Mouse (Mus musculus) thymus, adult 2 months (tissue): ENCODE measurements around the gene Fam189a1. TPM values are rescaled to one million over a fixed set of nuclear protein-coding genes. Genes with fewer than 3 reads are reported as not detected.

Experiments
- DNase-seq: peaks from one replicate; pipeline ENCODE4 v3.0.0; 2021
- H3K27ac ChIP-seq: fragments of 200-500 bp; 2 replicates; pipeline ENCODE4 v1.5.1; 2012; ENCODE audit warnings: low read length, control low read depth; ENCODE audit not compliant: control insufficient read depth, insufficient read depth
- H3K27me3 ChIP-seq: fragments of 200-500 bp; 2 replicates; pipeline ENCODE4 v1.6.1; 2012; ENCODE audit warnings: mild to moderate bottlenecking, low read length, moderate library complexity, mixed read lengths; ENCODE audit not compliant: control insufficient read depth, insufficient read depth
- H3K36me3 ChIP-seq: fragments of 200-500 bp; 2 replicates; pipeline ENCODE4 v1.6.1; 2012; ENCODE audit warnings: mild to moderate bottlenecking, low read length, moderate library complexity; ENCODE audit not compliant: control insufficient read depth, insufficient read depth
- H3K4me1 ChIP-seq: fragments of 200-500 bp; replicated peaks from 2 replicates; pipeline ENCODE4 v1.6.1; 2012; ENCODE audit warnings: low read length; ENCODE audit not compliant: control insufficient read depth, insufficient read depth
- H3K4me3 ChIP-seq: fragments of 200-500 bp; 2 replicates; pipeline ENCODE4 v1.5.1; 2012; ENCODE audit warnings: mild to moderate bottlenecking, low read length, control low read depth, moderate library complexity; ENCODE audit not compliant: control insufficient read depth, insufficient read depth
- CTCF ChIP-seq: fragments of 200-500 bp; IDR thresholded peaks from 2 replicates; pipeline ENCODE4 v1.5.1; 2012; ENCODE audit warnings: mild to moderate bottlenecking, control low read depth, low read length, moderate library complexity, borderline replicate concordance; ENCODE audit not compliant: control insufficient read depth, poor library complexity, insufficient read depth; ENCODE audit errors: extremely low read depth
- POLR2A ChIP-seq: fragments of 200-500 bp; IDR thresholded peaks from 2 replicates; pipeline ENCODE4 v1.6.1; 2012; ENCODE audit warnings: mild to moderate bottlenecking, low read length, control low read depth, moderate library complexity; ENCODE audit not compliant: control insufficient read depth, poor library complexity, insufficient read depth; ENCODE audit errors: extremely low read depth
- WGBS: fragments of 180-500 bp; shearing (Covaris S2); methylation state at CpG from one replicate; pipeline ENCODE4 v1.1.7; 2018; 5-methylcytosine and 5-hydroxymethylcytosine counted together
- polyA plus RNA-seq: library from polyadenylated mRNA; depleted of rRNA; stranded (reverse); fragments of >200 nt; gene quantifications from 2 replicates; pipeline ENCODE4 v1.2.3, GENCODE M21; 2012

The Fam189a1 gene
- polyA plus RNA-seq, 1 experiment, result 1.9 TPM

DNA sequence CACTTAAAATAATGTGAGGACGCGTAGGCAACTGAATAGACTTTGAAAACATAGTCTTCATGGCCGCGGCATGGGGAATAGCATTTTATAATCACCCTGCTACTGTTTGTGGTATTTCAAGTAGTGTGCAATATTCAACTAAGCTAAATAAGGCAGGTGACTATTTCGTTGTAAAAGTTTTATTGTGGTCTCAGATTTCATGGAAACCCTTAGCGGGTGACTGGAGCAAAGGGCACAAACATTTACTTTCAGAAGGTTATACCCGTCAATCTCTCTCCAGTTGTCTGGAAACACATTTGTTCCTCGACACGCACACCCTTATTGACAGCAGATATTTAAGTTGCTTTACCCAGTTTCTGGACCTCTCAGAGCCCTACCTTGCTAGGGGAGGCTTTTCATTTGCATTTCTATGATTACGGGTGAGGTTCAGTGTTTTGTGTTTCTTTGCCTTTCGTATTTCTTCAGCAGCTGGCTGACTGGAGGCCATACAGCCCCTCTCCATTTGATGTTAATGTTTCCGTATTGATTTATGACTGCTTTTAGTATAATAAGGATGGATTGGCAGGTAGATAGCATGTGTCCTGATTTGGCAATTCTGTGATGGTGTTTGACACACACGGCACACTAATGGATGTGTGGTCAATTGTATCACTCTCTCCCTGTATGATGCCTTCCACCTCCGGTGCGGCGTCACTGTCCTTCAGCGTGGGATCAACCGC lies 107.0 kb downstream of the Fam189a1 start:
- WGBS, result 96% methylated on average over 18 of the region's 18 CpGs
- no peaks in the 10 kb centered on the region for H3K4me1 ChIP-seq

DNA sequence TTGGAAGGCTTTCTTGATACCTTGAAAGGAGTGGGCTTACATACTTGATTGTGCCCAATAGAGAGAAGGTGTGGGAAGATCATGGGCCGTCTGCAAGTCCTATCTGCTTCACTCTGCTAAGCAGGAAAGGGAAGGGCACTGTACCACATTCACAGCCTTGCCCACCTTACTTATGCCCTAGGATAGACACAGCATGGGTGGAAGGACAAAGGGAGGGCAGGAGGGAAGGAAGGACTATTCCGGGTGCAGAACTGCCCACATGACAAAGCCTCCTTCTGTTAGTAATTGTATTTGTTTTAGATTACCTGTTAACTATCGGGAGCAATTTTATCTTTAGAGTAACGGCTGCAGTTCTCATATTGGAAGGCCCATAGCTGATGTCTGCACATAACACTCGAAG lies 108.7 kb downstream of the Fam189a1 start:
- 88% methylated on average over 5 of the region's 5 CpGs for WGBS
- no peak for DNase-seq
- no peak overlapping the region for H3K27ac ChIP-seq
- H3K36me3 ChIP-seq, result no peaks in the 10 kb centered on the region
- TF ChIP-seq CTCF, result no peak
- no peak for TF ChIP-seq POLR2A
- no peaks in the 10 kb centered on the region for H3K27me3 ChIP-seq
- no peak overlapping the region for H3K4me3 ChIP-seq
- no peaks in the 10 kb centered on the region for H3K4me1 ChIP-seq

More for the DNA sequence above, 107.0 kb downstream of the Fam189a1 start:
- no peak overlapping the region for H3K4me3 ChIP-seq
- H3K36me3 ChIP-seq, result no peaks in the 10 kb centered on the region
- no peak for TF ChIP-seq CTCF
- no peak for TF ChIP-seq POLR2A
- H3K27ac ChIP-seq, result no peak overlapping the region
- DNase-seq, result no peak
- no peaks in the 10 kb centered on the region for H3K27me3 ChIP-seq

DNA sequence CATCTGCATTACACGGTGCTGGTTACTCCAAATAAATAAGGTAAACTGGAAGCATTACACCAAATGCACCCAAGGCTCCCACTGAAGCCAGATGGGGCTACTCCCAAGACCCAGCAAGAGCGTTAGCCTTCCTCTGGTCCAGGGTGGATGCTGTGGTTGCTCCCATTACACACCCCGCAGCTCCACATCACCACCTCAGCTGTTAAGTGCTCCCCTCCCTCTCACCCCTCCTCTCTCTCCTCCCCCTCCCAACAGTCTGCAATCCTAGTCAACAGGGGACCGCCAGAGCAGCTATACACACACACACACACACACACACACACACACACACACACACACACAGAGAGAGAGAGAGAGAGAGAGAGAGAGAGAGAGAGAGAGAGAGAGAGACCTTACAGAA lies 109.7 kb downstream of the Fam189a1 start:
- Histone ChIP-seq H3K27ac (no peak overlapping the region), H3K4me1 (no peaks in the 10 kb centered on the region), H3K4me3 (no peak overlapping the region), H3K36me3 (no peaks in the 10 kb centered on the region), H3K27me3 (no peaks in the 10 kb centered on the region)
- 83% methylated on average over 3 of the region's 4 CpGs for WGBS
- TF ChIP-seq POLR2A (no peak), CTCF (no peak)
- no peak for DNase-seq

DNA sequence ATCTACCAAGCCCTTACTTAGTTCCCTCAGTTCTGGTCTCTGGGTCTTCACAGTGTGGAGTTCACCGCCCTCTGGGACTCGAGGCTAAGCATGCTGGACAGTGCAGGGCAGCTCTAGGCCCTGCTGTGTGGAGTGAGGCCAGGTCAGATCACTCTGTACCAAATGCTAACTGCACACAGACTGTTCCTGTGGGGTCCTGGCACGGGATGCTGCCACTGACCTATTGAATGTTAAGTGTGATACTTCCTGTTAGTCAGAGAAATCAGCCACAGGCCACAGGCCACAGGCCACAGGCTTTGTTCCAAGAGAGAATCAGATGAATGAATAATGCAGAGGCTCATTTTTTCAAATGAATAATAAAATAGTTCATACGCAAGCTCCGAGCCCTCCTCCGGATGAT lies 112.1 kb downstream of the Fam189a1 start:
- Histone ChIP-seq H3K4me3 (no peak overlapping the region), H3K4me1 (no peaks in the 10 kb centered on the region), H3K27me3 (no peaks in the 10 kb centered on the region), H3K27ac (no peak overlapping the region), H3K36me3 (no peaks in the 10 kb centered on the region)
- WGBS, result 57% methylated on average over 6 of the region's 6 CpGs
- DNase-seq, result no peak
- TF ChIP-seq CTCF (no peak), POLR2A (no peak)

DNA sequence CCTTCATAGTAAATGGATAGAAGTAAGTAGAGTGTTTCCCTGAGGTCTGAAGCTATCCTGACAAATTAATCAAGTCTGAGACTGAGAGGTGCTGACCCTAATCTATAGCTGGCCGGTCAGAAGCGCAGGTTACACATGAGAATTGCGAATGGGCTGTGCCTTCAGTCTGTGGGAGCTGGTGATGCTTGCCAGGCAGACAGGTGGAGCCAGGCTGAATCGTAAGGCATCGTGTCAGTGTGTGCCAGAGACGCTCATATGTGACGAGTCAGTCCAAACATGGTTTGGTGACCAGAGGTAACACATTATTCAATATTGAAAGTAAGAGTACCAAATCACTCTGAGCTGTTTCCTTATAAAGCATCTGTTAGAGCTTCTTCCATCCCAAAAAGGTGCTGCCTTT lies 115.3 kb downstream of the Fam189a1 start:
- no peak for DNase-seq
- Histone ChIP-seq H3K36me3 (no peaks in the 10 kb centered on the region), H3K4me3 (no peak overlapping the region), H3K27ac (no peak overlapping the region), H3K4me1 (no peaks in the 10 kb centered on the region), H3K27me3 (no peaks in the 10 kb centered on the region)
- 99% methylated on average over 7 of the region's 7 CpGs for WGBS
- TF ChIP-seq POLR2A, result no peak
- no peak for TF ChIP-seq CTCF

DNA sequence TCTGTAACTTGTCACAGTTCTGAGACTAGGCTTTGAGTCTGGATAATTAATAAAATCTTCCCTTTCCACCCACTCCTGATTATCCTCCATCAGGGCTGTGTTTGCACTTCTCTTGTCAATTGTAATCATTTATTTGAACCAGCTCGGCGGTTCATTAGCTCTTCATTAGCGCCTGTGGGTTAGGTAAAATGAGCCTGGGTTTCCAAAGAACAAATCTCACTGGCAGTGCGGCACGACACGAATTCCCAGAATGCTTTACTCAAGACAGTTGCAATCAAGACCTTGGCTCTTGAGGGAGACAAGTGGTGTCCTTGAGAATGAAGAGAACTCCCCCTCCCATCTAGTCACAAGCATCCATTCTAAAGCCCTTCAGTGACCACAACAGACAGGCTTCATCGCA lies 124.6 kb downstream of the Fam189a1 start:
- H3K4me3 ChIP-seq, result no peak overlapping the region
- 93% methylated on average over 7 of the region's 7 CpGs for WGBS
- no peak for TF ChIP-seq CTCF
- TF ChIP-seq POLR2A, result no peak
- no peak overlapping the region for H3K27ac ChIP-seq
- no peaks in the 10 kb centered on the region for H3K4me1 ChIP-seq
- no peaks in the 10 kb centered on the region for H3K36me3 ChIP-seq
- no peaks in the 10 kb centered on the region for H3K27me3 ChIP-seq
- DNase-seq, result no peak

DNA sequence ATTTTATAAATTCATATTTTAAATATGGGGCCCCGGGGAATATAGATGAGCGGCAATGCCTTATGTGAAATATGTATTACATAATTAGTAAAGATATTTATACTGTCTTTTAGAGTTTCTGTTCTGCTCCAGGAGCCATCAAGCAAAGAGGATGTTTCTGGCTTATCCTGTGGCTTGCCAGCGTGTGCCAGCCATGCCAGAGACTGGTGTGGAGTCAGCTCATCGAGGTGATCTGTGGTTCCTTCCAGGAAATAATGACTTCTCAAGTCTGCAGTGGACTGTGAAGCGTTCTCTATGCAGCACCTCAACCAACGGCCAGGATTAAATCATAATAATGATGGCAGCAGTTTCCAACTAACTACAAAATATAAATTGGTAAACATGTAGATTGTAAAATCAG lies 125.2 kb downstream of the Fam189a1 start:
- H3K36me3 ChIP-seq, result no peaks in the 10 kb centered on the region
- WGBS, result 43% methylated on average over 6 of the region's 6 CpGs
- no peaks in the 10 kb centered on the region for H3K27me3 ChIP-seq
- no peak for DNase-seq
- H3K27ac ChIP-seq, result no peak overlapping the region
- TF ChIP-seq CTCF (no peak), POLR2A (no peak)
- H3K4me1 ChIP-seq, result no peaks in the 10 kb centered on the region
- H3K4me3 ChIP-seq, result no peak overlapping the region
